Mouse (Mus musculus) left cerebral cortex, adult 9 months (tissue): ENCODE data around the gene Aim2.
A peak's percentile ranks its signal among the peaks of the same experiment; 100 is the strongest.
"Not testable (repeated sequence)": the region's sequence is repeated elsewhere in the genome, so short reads cannot be mapped to it uniquely, and the experiment has no call there.

Experiments
- DNase-seq, 2 experiments: peaks; one replicate each; pipeline ENCODE4 v3.0.0; 2022; ENCODE audit warnings: low spot score in 2 of 2

The Aim2 gene

DNA sequence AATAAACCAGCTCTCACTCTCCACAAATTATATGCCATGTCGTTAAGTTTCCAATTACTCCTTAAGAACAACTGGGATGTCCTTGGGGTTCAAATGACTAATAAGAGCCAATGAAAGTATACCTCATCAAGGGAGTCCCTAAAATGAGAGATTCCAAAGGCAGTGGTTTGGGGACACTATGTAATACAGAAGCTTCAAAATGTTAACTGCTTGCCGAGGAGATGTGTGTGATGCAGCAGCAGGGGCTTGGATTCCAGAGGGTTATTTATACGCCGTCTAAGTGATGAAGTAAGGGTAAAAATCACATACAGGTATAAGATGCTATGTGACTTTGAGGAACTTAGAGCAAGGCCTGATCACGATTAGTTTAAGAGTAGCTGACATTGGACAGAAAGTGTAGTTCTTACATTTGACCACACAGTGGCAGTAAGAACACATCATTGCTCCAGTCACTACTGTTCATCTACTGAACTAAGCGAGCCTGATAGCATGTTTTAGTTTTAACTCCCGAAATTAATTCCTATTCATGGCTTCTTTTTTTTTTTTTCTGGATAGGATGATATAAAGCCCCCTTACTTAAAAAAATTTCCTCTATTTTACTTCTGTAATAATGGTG, 105.6 kb downstream of the Aim2 start:
- peak in 1 of 2 experiments; percentile 43 for DNase-seq

DNA sequence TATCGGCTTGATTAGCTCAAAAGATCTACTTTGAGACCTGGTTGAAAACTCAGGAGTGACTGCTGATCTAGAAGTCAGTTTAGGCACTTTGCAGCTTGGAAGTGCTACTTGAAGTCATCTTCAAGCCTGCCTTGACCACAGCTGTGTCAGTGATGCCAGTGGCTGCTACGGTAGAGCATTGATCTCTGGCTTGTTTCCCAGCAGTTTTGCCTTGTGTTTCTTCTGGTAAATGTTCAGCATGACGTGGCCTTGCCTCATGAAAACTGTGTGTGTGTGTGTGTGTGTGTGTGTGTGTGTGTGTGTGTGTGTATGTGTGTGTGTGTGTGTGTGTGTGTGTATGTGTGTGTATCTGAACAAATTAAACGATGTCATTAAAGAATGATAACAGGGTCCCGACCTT, 106.1 kb downstream of the Aim2 start:
- DNase-seq = no peak

DNA sequence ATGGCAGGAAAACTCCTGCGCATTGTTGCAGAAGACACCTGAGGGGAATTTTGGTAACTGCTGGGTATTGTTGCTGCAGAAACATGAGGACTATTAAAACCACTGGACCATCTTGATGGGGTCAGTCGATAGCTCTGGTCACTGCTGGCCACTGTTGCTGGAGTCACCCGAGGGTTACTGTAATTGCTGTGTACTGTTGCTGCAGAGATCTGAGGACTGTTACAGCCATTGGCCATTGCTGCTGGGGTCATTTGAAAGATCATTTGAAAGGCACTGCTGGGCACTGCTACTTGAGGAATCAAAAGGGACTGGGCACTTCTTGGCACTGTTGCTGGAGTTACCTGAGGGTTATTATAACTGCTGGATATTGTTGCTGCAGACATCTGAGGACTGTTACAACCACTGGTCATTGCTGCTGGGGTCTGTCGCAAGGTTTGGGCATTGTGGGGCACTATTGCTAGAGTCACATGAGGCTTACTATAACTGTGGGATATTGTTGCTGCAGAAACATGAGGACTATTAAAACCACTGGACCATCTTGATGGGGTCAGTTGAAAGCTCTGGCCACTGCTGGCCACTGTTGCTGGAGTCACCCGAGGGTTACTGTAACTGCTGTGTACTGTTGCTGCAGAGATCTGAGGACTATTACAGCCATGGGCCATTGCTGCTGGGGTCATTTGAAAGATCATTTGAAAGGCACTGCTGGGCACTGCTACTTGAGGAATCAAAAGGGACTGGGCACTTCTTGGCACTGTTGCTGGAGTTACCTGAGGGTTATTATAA, 129.9 kb downstream of the Aim2 start:
- not testable (repeated sequence) for DNase-seq

DNA sequence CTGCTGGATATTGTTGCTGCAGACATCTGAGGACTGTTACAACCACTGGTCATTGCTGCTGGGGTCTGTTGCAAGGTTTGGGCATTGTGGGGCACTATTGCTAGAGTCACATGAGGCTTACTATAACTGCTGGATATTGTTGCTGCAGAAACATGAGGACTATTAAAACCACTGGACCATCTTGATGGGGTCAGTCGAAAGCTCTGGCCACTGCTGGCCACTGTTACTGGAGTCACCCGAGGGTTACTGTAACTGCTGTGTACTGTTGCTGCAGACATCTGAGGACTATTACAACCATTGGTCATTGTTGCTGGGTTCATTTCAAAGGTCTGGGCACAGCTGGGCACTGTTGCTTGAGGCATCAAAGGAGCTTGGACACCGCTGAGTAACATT, 130.5 kb downstream of the Aim2 start:
- DNase-seq = not testable (repeated sequence)

DNA sequence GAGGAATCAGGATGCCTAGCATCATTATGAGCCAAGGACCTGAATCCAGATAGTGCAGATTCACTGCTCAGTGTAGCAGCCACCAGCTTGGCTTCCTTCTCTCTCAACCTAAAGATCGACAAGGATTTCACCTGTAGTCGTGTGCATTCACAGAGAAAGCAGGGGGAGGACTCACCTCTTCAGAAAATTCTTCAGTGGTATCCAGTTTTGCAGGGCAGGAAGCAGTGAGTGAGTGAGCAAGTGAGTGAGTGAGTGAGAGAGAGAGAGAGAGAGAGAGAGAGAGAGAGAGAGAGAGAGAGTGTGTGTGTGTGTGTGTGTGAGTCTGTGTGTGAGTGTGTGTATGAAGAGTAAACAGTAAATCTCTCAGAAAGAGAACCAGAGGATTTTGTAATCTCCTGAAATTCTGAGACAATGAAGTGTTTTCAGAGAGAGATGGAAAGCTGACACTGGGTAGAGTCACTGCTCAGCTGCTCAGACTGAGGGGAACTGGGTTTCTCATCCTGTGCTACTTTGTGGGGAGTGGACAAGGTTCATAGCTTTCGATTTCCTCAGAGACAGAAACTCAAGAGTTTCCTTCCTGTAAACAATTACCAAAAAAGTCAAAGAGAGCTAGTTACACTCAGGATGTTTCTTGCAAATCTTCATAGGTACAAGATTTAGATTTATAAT, 140.3 kb downstream of the Aim2 start, which contains the start of gene Ifi206:
TSS of gene Ifi206 (minus strand) at position 230 of the 669 bp plus-strand sequence.
- not testable (repeated sequence) for DNase-seq

DNA sequence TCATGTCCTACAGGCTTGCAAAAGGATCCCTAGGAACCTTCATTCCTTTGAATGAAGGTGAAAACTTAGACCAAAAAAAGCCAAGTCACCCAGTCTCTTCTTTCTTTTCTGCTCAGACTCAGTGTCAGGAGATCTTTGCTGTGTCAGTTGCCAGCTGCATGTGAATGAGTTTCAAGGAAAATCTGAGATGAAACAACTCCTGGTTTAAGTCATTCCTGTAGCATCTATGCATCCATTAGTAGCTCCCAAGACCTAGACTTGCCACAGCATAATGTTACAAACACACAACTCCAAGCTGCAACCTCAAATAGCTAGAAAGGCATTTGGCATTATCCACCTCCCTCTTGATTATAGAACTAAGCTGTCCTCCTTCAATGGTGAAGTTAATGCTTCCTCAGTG, 140.8 kb downstream of the Aim2 start:
- DNase-seq = not testable (repeated sequence)

DNA sequence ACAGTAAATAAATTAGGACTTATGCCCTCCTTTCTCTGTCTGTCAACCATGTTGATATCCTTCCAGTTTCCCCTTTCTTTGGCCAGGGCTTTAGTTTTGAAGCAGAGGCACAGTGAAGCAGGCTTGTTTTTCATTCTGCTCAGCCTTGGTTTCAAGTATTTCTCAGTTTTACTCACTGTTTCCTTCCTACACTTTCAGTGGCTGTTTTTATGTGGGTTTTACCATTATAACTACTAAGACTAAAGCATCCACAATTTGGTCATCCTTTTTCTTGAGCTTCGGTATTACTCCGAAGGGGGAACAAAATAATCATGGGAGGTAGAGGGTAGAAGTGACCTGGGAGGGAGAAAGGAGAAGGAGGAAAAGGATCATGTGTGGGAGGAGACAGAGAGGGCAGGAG, 159.9 kb downstream of the Aim2 start:
- not testable (repeated sequence) for DNase-seq
